Mouse (Mus musculus) right cerebral cortex, postnatal 10 days (tissue): ENCODE results near the gene Pde4d.
A peak's percentile ranks its signal among the peaks of the same experiment; 100 is the strongest.

Experiments
- DNase-seq, 2 experiments: peaks; one replicate each; pipeline ENCODE4 v3.0.0; 2021; ENCODE audit warnings: low spot score in 2 of 2

Pde4d gene

GRCm38 (mm10) chr13:109168556-109169334, 719.0 kb downstream of the Pde4d start:
- no peak for DNase-seq

GRCm38 (mm10) chr13:109169335-109169606, 719.5 kb downstream of the Pde4d start:
- no peak for DNase-seq

- DNase-seq = no peak
These were observed 721.9 kb downstream of the Pde4d start for GRCm38 (mm10) chr13:109171688-109172087.

- no peak for DNase-seq
These were observed 725.5 kb downstream of the Pde4d start for GRCm38 (mm10) chr13:109175281-109175680.

GRCm38 (mm10) chr13:109175852-109176621, 726.3 kb downstream of the Pde4d start:
- DNase-seq = no peak

- DNase-seq = no peak
These were observed 731.6 kb downstream of the Pde4d start for GRCm38 (mm10) chr13:109181363-109181762.

GRCm38 (mm10) chr13:109190652-109191051, 740.9 kb downstream of the Pde4d start:
- no peak for DNase-seq

- no peak for DNase-seq
These were observed 741.4 kb downstream of the Pde4d start for GRCm38 (mm10) chr13:109191176-109191575.

GRCm38 (mm10) chr13:109205541-109205940, 755.8 kb downstream of the Pde4d start:
- no peak for DNase-seq

- no peak for DNase-seq
These were observed 758.9 kb downstream of the Pde4d start for GRCm38 (mm10) chr13:109208607-109209006.

GRCm38 (mm10) chr13:109209413-109209812, 759.7 kb downstream of the Pde4d start:
- DNase-seq = no peak

GRCm38 (mm10) chr13:109210403-109210802, 760.7 kb downstream of the Pde4d start:
- DNase-seq = peak; percentile 86 to 91

GRCm38 (mm10) chr13:109211471-109211870, 761.7 kb downstream of the Pde4d start:
- no peak for DNase-seq

- DNase-seq = no peak
These were observed 762.3 kb downstream of the Pde4d start for GRCm38 (mm10) chr13:109211941-109212487.

- DNase-seq = no peak
These were observed 763.2 kb downstream of the Pde4d start for GRCm38 (mm10) chr13:109212788-109213473.

GRCm38 (mm10) chr13:109219019-109219725, 769.4 kb downstream of the Pde4d start:
- DNase-seq = no peak

- no peak for DNase-seq
These were observed 779.3 kb downstream of the Pde4d start for GRCm38 (mm10) chr13:109228967-109229617.

- DNase-seq = no peak
These were observed 780.0 kb downstream of the Pde4d start for GRCm38 (mm10) chr13:109229618-109230334.

- no peak for DNase-seq
These were observed 780.7 kb downstream of the Pde4d start for GRCm38 (mm10) chr13:109230335-109230987.
